Mouse (Mus musculus): Measurements from ENCODE around the gene Prkaa2. TPM values are rescaled to one million over a fixed set of nuclear protein-coding genes. Genes with fewer than 3 reads are reported as not detected.

The Prkaa2 gene
- polyA plus RNA-seq, 1 experiment from 2014 or later, result 2.4 TPM

DNA sequence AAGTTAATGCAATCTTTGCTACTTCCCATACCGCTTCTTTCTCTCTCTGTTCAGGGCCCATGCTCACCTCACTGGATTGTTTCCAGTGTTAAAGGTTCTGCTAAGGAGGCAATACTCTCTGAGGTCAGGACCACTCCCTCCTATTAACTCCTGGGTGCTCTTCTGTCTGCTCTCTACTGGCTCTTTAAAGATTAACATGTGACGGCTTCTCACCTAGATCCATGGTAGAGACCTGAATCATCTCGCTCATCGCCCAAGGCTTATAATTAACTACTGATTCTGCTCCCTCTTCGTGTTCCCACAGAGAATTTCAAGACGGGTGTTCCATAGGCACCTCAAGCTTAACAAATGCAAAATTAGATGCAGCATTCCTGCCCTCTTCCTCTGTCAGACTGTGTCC lies 33.5 kb downstream of the Prkaa2 start:
- no peak overlapping the region for H3K4me2 ChIP-seq
- no peaks in the 10 kb centered on the region for H3K4me1 ChIP-seq
- no peaks in the 10 kb centered on the region for H3K9me3 ChIP-seq
- ATAC-seq (ENCODE audit: borderline replicate concordance, extremely low read depth, low FRiP score, low TSS enrichment), result no peak
- no peak overlapping the region for H3K9ac ChIP-seq
- H3K27me3 ChIP-seq, result no peaks in the 10 kb centered on the region
- H3K27ac ChIP-seq, result no peak overlapping the region
- no peaks in the 10 kb centered on the region for H3K36me3 ChIP-seq
- H3K4me3 ChIP-seq, result no peak overlapping the region
- 85% methylated on average over 6 of the region's 6 CpGs for WGBS

DNA sequence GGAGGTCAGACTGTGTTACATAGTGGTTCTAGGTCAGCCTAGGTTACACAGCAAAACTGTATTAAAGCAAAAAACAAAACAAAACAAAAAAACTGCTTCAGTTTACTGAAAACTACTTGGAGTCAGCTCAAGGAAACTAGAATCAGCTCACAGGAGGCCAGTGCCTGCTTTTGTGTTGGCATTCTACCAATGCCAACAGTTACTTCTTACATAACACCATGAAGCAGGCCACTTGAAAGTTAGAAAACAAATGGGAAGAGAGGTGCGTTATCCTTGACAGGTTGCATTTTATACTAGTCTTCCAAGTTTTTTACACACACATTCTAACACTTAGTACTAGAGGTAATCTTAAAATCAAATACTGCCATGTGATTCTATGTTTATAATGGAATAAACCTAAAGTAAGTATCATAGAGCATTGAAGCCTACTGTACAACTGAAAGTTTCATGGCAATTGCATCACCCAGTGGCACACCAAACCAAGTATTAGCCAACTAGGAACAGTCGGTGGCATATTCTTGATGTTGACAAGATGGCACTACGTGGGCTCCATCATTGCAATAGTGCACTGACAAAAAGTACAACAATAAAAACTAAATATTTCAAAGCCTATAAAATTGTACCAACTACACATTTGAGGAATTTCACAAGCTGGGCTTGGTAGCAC lies 37.8 kb downstream of the Prkaa2 start:
- ATAC-seq (ENCODE audit: borderline replicate concordance, extremely low read depth, low FRiP score, low TSS enrichment), result no peak
- Histone ChIP-seq H3K36me3 (no peaks in the 10 kb centered on the region), H3K9ac (no peak overlapping the region), H3K4me2 (no peak overlapping the region), H3K9me3 (no peaks in the 10 kb centered on the region), H3K27ac (no peak overlapping the region), H3K4me1 (no peaks in the 10 kb centered on the region), H3K4me3 (no peak overlapping the region), H3K27me3 (no peaks in the 10 kb centered on the region)
- WGBS, result 88% methylated on average over 3 of the region's 3 CpGs

DNA sequence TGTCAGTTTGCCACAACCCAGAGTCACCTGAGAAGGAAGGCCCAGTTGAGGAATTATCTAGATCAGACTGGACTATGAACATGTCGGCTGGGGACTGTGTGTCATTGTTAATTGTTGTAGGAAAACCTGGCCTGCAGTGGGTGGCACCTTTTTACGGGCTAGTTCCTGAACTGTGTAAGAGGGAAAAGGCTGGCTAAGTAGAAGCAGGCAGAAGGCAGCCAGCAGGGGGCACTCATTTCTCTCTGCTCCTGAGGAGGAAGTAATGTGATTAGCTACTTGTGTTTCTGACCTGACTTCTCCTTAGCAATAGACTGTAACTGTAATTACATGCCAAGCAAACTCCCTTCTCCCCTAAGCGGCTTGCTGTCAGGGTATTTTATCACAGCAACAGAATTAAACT lies 38.7 kb downstream of the Prkaa2 start:
- no peak overlapping the region for H3K4me3 ChIP-seq
- H3K36me3 ChIP-seq, result no peaks in the 10 kb centered on the region
- H3K4me2 ChIP-seq, result no peak overlapping the region
- no peaks in the 10 kb centered on the region for H3K9me3 ChIP-seq
- no peak overlapping the region for H3K9ac ChIP-seq
- no peak overlapping the region for H3K27ac ChIP-seq
- 25% methylated on average over 3 of the region's 3 CpGs for WGBS
- no peaks in the 10 kb centered on the region for H3K4me1 ChIP-seq
- no peak for ATAC-seq (ENCODE audit: borderline replicate concordance, extremely low read depth, low FRiP score, low TSS enrichment)
- H3K27me3 ChIP-seq, result no peaks in the 10 kb centered on the region

DNA sequence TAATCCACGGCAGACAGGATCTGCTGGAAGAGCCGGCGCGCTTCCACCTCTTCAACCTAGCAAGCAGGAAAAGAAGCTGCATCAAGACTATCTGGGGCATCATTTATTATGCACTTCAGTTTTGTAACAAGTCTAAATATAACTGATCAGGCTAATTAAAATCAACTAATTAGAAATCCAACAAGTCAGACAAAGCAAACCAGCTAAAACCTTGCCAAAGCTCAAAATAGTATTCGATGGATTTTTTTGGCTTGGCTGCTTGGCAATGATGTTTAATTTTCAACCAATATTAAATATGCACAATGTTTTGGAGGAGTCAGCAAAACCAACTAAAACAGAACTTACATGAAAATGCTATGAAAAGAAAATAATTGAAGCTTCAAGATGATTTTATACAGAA lies 58.4 kb downstream of the Prkaa2 start:
- 87% methylated on average over 5 of the region's 5 CpGs for WGBS
- H3K9me3 ChIP-seq, result no peaks in the 10 kb centered on the region
- no peak overlapping the region for H3K27ac ChIP-seq
- no peak overlapping the region for H3K9ac ChIP-seq
- H3K27me3 ChIP-seq, result no peaks in the 10 kb centered on the region
- H3K4me1 ChIP-seq, result no peaks in the 10 kb centered on the region
- no peaks in the 10 kb centered on the region for H3K36me3 ChIP-seq
- no peak overlapping the region for H3K4me2 ChIP-seq
- no peak overlapping the region for H3K4me3 ChIP-seq
- ATAC-seq (ENCODE audit: borderline replicate concordance, extremely low read depth, low FRiP score, low TSS enrichment), result no peak

DNA sequence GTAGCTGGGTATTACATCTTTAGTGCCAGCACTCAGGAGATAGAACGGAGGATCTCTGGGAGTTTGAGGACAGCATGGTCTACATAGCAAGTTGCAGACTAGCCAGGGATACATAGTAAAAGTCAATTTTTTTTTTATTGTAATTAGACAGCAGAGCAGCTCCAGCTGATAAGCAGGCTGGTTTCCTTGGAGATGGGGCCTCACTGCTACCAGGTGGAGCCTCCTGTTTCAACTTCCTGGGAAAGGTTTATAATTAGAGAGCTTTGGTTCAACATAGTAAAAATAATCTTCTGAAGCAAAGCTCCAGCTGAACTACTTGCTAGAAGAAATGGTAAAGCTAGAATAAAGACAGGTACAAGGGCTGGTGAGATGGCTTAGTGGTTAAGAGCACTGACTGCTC lies 59.6 kb downstream of the Prkaa2 start:
- Histone ChIP-seq H3K4me2 (no peak overlapping the region), H3K9ac (no peak overlapping the region), H3K36me3 (no peaks in the 10 kb centered on the region), H3K4me3 (no peak overlapping the region), H3K27ac (no peak overlapping the region), H3K4me1 (no peaks in the 10 kb centered on the region), H3K27me3 (no peaks in the 10 kb centered on the region), H3K9me3 (no peaks in the 10 kb centered on the region)
- WGBS, result 66% methylated on average over 1 of the region's 1 CpGs
- ATAC-seq (ENCODE audit: borderline replicate concordance, extremely low read depth, low FRiP score, low TSS enrichment), result no peak

DNA sequence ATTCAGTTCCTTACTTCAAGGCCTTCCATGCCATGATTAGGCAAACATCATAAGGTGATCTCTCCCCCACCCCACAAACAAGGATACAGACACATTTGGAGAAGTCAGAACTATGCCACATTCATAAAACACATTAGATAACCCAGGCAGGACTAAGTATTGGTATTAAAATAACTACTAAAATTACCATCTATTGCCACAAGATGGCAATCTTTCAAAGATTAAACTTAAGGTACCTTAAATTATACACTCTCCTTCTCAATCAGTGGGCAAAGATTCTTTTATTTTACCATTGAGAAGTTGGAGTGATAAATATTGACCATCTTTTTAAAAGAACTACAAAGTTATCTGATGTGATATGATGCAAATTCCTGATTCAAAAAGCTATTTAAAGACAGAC lies 75.4 kb downstream of the Prkaa2 start:
- no peak overlapping the region for H3K9ac ChIP-seq
- H3K27me3 ChIP-seq, result no peaks in the 10 kb centered on the region
- ATAC-seq (ENCODE audit: borderline replicate concordance, extremely low read depth, low FRiP score, low TSS enrichment), result no peak
- H3K27ac ChIP-seq, result no peak overlapping the region
- no peak overlapping the region for H3K4me2 ChIP-seq
- H3K9me3 ChIP-seq, result no peaks in the 10 kb centered on the region
- no peak overlapping the region for H3K4me3 ChIP-seq
- H3K4me1 ChIP-seq, result no peaks in the 10 kb centered on the region
- no peaks in the 10 kb centered on the region for H3K36me3 ChIP-seq

DNA sequence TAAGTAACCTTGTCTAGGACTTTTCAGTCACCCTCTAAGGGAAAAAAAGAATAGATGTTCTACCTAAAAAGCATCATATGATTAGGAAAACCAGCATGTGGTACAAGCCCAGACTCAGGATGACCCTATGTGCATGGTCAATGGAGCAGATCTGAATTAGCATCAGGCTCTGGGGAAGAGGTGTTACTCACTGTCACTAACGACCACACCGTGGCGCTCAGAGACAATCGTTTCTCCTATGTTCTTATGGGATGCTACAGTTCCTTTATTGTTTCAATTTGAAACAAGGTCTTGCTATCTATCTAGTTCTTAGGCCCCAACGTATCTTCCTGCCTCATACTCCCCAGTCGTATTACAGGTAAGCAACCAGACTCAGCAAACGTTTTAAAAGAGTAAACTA lies 76.5 kb downstream of the Prkaa2 start:
- ATAC-seq (ENCODE audit: borderline replicate concordance, extremely low read depth, low FRiP score, low TSS enrichment), result no peak
- Histone ChIP-seq H3K36me3 (no peaks in the 10 kb centered on the region), H3K4me3 (no peak overlapping the region), H3K27ac (no peak overlapping the region), H3K9ac (no peak overlapping the region), H3K4me2 (no peak overlapping the region), H3K27me3 (no peaks in the 10 kb centered on the region), H3K4me1 (no peaks in the 10 kb centered on the region), H3K9me3 (no peaks in the 10 kb centered on the region)
- 54% methylated on average over 7 of the region's 7 CpGs for WGBS

DNA sequence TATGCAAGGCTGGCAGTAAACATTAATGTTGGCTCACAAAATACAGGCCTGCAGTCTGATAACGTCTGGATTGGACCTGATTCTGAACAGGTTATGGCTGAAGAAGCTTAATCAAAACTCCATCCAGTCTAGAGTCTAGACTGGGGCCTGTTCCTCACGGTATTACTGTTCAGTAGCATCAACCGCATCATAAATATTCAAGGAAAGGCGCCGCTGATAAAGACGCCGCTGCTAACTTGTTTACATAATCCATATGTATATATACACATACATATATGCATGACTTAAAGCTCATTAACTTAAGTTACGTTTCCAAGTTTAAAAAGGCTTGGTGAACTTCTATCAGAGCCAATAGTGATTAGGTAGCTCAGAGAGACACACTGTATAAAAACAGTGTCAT lies 78.6 kb downstream of the Prkaa2 start:
- no peak overlapping the region for H3K9ac ChIP-seq
- H3K4me2 ChIP-seq, result no peak overlapping the region
- no peaks in the 10 kb centered on the region for H3K27me3 ChIP-seq
- no peaks in the 10 kb centered on the region for H3K9me3 ChIP-seq
- no peak overlapping the region for H3K27ac ChIP-seq
- no peaks in the 10 kb centered on the region for H3K36me3 ChIP-seq
- no peak for ATAC-seq (ENCODE audit: borderline replicate concordance, extremely low read depth, low FRiP score, low TSS enrichment)
- no peak overlapping the region for H3K4me3 ChIP-seq
- H3K4me1 ChIP-seq, result no peaks in the 10 kb centered on the region
- 49% methylated on average over 8 of the region's 8 CpGs for WGBS

DNA sequence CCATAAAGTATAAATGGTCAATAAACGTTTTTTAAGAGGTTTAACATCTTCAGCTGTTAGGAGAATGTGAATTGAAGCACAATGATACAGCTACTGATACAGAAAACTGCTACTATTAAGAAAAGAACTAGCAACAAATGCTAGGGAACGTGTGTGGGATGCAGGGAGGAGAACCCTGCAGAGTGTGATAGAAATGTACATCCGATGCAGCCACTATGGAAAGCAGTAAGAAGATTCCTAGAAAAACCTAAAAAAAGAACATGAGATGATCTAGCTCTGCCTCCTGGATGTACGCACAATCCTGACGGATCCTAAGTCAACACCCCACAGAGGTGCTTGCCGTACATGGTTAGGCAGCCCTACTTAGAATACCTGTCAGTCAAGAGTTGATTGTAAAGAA lies 82.4 kb downstream of the Prkaa2 start:
- no peak overlapping the region for H3K4me2 ChIP-seq
- H3K4me3 ChIP-seq, result no peak overlapping the region
- no peak overlapping the region for H3K9ac ChIP-seq
- H3K36me3 ChIP-seq, result no peaks in the 10 kb centered on the region
- no peaks in the 10 kb centered on the region for H3K4me1 ChIP-seq
- ATAC-seq (ENCODE audit: borderline replicate concordance, extremely low read depth, low FRiP score, low TSS enrichment), result no peak
- H3K27ac ChIP-seq, result no peak overlapping the region
- no peaks in the 10 kb centered on the region for H3K27me3 ChIP-seq
- WGBS, result 66% methylated on average over 6 of the region's 6 CpGs
- H3K9me3 ChIP-seq, result no peaks in the 10 kb centered on the region

DNA sequence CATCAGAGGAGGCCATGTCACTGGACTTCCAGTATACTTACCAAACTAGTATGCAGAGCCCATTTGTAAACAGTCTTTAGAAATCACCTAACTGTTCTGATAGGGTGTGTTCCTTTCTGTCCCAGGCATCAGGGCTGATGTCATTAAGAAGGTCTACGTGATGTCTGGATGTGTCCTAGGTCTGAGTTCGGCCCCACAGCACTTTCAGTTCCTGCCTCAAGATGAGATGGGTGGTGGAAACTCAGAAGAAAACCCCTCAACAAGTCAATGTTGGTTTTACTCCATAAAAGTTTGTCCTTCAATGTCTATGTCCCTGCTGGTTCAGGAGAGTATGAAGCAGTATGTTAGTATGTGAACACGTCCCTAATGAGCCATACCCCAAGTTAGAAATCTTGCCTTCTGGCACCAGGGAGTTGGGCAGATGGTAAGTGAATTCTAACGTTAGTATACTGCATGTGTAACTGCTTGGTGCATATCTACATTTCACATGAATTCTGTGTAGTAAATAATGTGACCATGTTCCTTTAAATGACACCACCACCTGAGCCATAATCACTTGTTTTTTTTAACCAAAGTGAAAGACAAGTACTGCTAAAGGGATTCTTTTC lies 93.6 kb downstream of the Prkaa2 start:
- H3K4me1 ChIP-seq, result peaks cover 8% of the 10 kb centered on the region
- no peak for ATAC-seq (ENCODE audit: borderline replicate concordance, extremely low read depth, low FRiP score, low TSS enrichment)
- no peaks in the 10 kb centered on the region for H3K9me3 ChIP-seq
- H3K9ac ChIP-seq, result no peak overlapping the region
- H3K4me3 ChIP-seq, result no peak overlapping the region
- WGBS, result 68% methylated on average over 4 of the region's 4 CpGs
- H3K36me3 ChIP-seq, result no peaks in the 10 kb centered on the region
- H3K27me3 ChIP-seq, result no peaks in the 10 kb centered on the region
- H3K27ac ChIP-seq, result no peak overlapping the region
- no peak overlapping the region for H3K4me2 ChIP-seq

DNA sequence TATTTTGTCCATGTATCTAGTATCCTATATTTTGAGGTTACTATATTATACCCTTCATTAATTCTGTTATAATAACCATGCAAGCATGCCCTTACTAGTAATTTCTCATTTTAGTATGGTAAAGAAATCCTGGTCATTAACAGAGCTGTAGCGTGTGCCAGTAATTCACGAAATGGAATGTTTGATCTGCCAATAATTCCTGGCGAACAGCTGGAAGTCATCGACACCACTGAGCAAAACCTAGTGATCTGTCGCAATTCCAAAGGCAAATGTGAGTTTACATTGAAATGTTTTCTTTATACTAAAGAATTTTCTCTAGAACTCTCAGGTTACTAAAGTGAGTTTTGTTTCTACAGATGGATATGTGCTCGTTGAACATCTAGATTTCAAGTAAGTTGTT lies 94.2 kb downstream of the Prkaa2 start:
- no peaks in the 10 kb centered on the region for H3K36me3 ChIP-seq
- H3K4me1 ChIP-seq, result peaks cover 8% of the 10 kb centered on the region
- no peak overlapping the region for H3K4me2 ChIP-seq
- H3K4me3 ChIP-seq, result no peak overlapping the region
- no peak overlapping the region for H3K27ac ChIP-seq
- no peaks in the 10 kb centered on the region for H3K9me3 ChIP-seq
- WGBS, result 32% methylated on average over 6 of the region's 6 CpGs
- H3K9ac ChIP-seq, result no peak overlapping the region
- ATAC-seq (ENCODE audit: borderline replicate concordance, extremely low read depth, low FRiP score, low TSS enrichment), result no peak
- no peaks in the 10 kb centered on the region for H3K27me3 ChIP-seq

DNA sequence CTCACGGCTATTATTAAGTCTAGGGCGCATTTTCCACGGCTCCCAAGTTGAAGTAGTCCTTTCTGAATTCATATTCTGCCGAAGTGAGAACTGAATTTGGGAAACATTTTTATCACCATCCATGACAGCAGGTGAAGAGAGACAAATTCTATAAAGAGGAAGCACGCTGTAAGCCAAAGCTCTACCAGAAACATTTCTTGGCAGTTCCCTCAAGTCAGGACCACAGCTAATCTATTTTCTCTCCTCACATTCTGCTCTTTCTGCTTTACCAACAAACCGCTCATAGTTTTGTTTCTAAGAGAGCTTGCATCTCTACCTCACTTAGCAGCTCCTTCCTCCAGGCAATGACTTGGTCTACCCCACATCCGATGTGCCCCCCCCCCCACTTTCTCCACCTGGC lies 96.0 kb downstream of the Prkaa2 start:
- no peaks in the 10 kb centered on the region for H3K36me3 ChIP-seq

More for the DNA sequence above, 96.0 kb downstream of the Prkaa2 start:
- no peak overlapping the region for H3K9ac ChIP-seq
- H3K4me3 ChIP-seq, result no peak overlapping the region
- ATAC-seq (ENCODE audit: borderline replicate concordance, extremely low read depth, low FRiP score, low TSS enrichment), result no peak
- 81% methylated on average over 7 of the region's 7 CpGs for WGBS
- no peaks in the 10 kb centered on the region for H3K27me3 ChIP-seq
- no peaks in the 10 kb centered on the region for H3K9me3 ChIP-seq
- H3K27ac ChIP-seq, result no peak overlapping the region
- H3K4me2 ChIP-seq, result no peak overlapping the region
- peaks cover 8% of the 10 kb centered on the region for H3K4me1 ChIP-seq
